ENCODE assay signal across 24 mouse cellular contexts in genomic region chr16:29802603-29803002, GRCm38 (mm10).
DNase-seq lines count a peak whose midpoint lies in the region; ATAC-seq and TF ChIP-seq lines count a peak whose summit lies in the region.
"Had no signal": no experiment of that assay in that cellular context is flagged by ENCODE, and none has a peak within 500 bp of the region (broad histone marks: within the 10 kb centered on the region; RNA-seq: fewer than 3 reads in every experiment).

No protein-coding gene starts in this region.

- TF ChIP-seq POLR2A in CH12.LX (IDR thresholded peaks at IDR 0.05; ENCODE audit: low read depth, low read length) = no peak

- no peak for ATAC-seq in heart, embryonic 14.5 days (ENCODE audit: insufficient number of reproducible peaks, insufficient read depth, low FRiP score, low read depth)
- ATAC-seq in kidney, postnatal 0 days (replicated peaks; ENCODE audit: low FRiP score, low read depth) = no peak
- no peak for ATAC-seq in embryonic facial prominence, embryonic 15.5 days (ENCODE audit: insufficient number of reproducible peaks, low FRiP score, low TSS enrichment, low read depth)
- ATAC-seq: activated CD4-positive, CD25-positive, alpha-beta regulatory T cell, adult 4 months; forebrain, embryonic 15.5 days; inflammation-experienced regulatory T-cells, adult 6 months had no signal

- no peaks in the 10 kb centered on the region for H3K36me3 ChIP-seq in heart, embryonic 14.5 days (ENCODE audit: control insufficient read depth, insufficient read depth, low read length)
- H3K36me3 ChIP-seq in heart, embryonic 10.5 days = no peaks in the 10 kb centered on the region
- H3K36me3 ChIP-seq in kidney, postnatal 0 days (ENCODE audit: insufficient read depth, low read length) = no peaks in the 10 kb centered on the region
- no peaks in the 10 kb centered on the region for H3K36me3 ChIP-seq in CH12.LX (replicated peaks in 1 of 2; ENCODE audit: control insufficient read depth in 1 of 2, insufficient read depth in 1 of 2, low read length in 1 of 2)
- no peaks in the 10 kb centered on the region for H3K36me3 ChIP-seq in embryonic facial prominence, embryonic 15.5 days
- H3K36me3 ChIP-seq: embryonic facial prominence, embryonic 12.5 days; forebrain, embryonic 15.5 days; limb, embryonic 13.5 days; liver, embryonic 13.5 days had no signal

- TF ChIP-seq RAD21 in CH12.LX (IDR thresholded peaks at IDR 0.05; ENCODE audit: low read depth, low read length) = no peak

- no peak for DNase-seq in heart, embryonic 10.5 days (ENCODE audit: low spot score)
- DNase-seq in kidney, postnatal 0 days (ENCODE audit: low spot score) = peak; percentile 46
- no peak for DNase-seq in kidney, adult 9 months
- DNase-seq in CH12.LX (ENCODE audit: extremely low read depth) = no peak
- DNase-seq in T-cell, adult 2 months (ENCODE audit: low spot score) = no peak
- DNase-seq: adrenal gland, adult 8-10 months; B cell, adult 2 months; cerebellum, adult 18-20 months; cerebellum, postnatal 14 days; heart, postnatal 36 days; liver, embryonic 13.5 days; lung, postnatal 14 days; right cerebral cortex, adult 18-20 months; right cerebral cortex, postnatal 4 days; thymus, postnatal 14 days had no signal

- 54% methylated on average over 6 of the region's 6 CpGs for WGBS in heart, embryonic 14.5 days
- WGBS in heart, embryonic 10.5 days = 63% methylated on average over 6 of the region's 6 CpGs
- 36% methylated on average over 6 of the region's 6 CpGs for WGBS in kidney, postnatal 0 days
- WGBS in embryonic facial prominence, embryonic 15.5 days = 29% methylated on average over 6 of the region's 6 CpGs

- no peaks in the 10 kb centered on the region for H3K9me3 ChIP-seq in heart, embryonic 14.5 days (ENCODE audit: control insufficient read depth, low read length)
- no peaks in the 10 kb centered on the region for H3K9me3 ChIP-seq in heart, embryonic 10.5 days
- no peaks in the 10 kb centered on the region for H3K9me3 ChIP-seq in kidney, postnatal 0 days (replicated peaks; ENCODE audit: low read length)
- no peaks in the 10 kb centered on the region for H3K9me3 ChIP-seq in CH12.LX (replicated peaks; ENCODE audit: low read length)
- H3K9me3 ChIP-seq in embryonic facial prominence, embryonic 15.5 days (replicated peaks) = no peaks in the 10 kb centered on the region
- H3K9me3 ChIP-seq: embryonic facial prominence, embryonic 12.5 days; forebrain, embryonic 15.5 days; limb, embryonic 13.5 days; liver, embryonic 13.5 days had no signal

- H3K4me3 ChIP-seq in heart, embryonic 14.5 days (ENCODE audit: control insufficient read depth in 1 of 2, insufficient read depth in 1 of 2, low read depth in 1 of 2, low read length in 2 of 2) = no peak overlapping the region
- H3K4me3 ChIP-seq in heart, embryonic 10.5 days = no peak overlapping the region
- no peak overlapping the region for H3K4me3 ChIP-seq in kidney, postnatal 0 days (replicated peaks; ENCODE audit: low read depth, low read length)
- H3K4me3 ChIP-seq in CH12.LX (replicated peaks in 1 of 3; ENCODE audit: low read depth in 2 of 3, low read length in 2 of 3, poor library complexity in 1 of 3) = no peak overlapping the region
- no peak overlapping the region for H3K4me3 ChIP-seq in embryonic facial prominence, embryonic 15.5 days (replicated peaks)
- H3K4me3 ChIP-seq: embryonic facial prominence, embryonic 12.5 days; forebrain, embryonic 15.5 days; limb, embryonic 13.5 days; liver, embryonic 13.5 days had no signal

- H3K79me2 ChIP-seq in CH12.LX (replicated peaks; ENCODE audit: control insufficient read depth, extremely low read depth, insufficient read depth, poor library complexity, severe bottlenecking) = no peaks in the 10 kb centered on the region

- H3K9ac ChIP-seq in heart, embryonic 14.5 days (ENCODE audit: low read length) = no peak overlapping the region
- no peak overlapping the region for H3K9ac ChIP-seq in kidney, postnatal 0 days (ENCODE audit: low read depth, low read length)
- no peak overlapping the region for H3K9ac ChIP-seq in CH12.LX (ENCODE audit: insufficient read depth, low read depth)
- no peak overlapping the region for H3K9ac ChIP-seq in embryonic facial prominence, embryonic 15.5 days
- H3K9ac ChIP-seq: embryonic facial prominence, embryonic 12.5 days; forebrain, embryonic 15.5 days; hindbrain, embryonic 14.5 days; limb, embryonic 13.5 days; liver, embryonic 13.5 days had no signal

- TF ChIP-seq EP300 in CH12.LX (IDR thresholded peaks at IDR 0.05; ENCODE audit: low read length) = no peak

- peaks cover 0 to 7% of the 10 kb centered on the region in 2 experiments; a peak in 1 of 4 replicates for H3K4me1 ChIP-seq in heart, embryonic 14.5 days (ENCODE audit: control insufficient read depth in 2 of 2, insufficient read depth in 2 of 2, low read length in 2 of 2)
- peaks cover 22% of the 10 kb centered on the region for H3K4me1 ChIP-seq in heart, embryonic 10.5 days
- H3K4me1 ChIP-seq in kidney, postnatal 0 days (replicated peaks; ENCODE audit: insufficient read depth, low read length) = peaks cover 3% of the 10 kb centered on the region; the same call in 1 of the 2 replicates
- H3K4me1 ChIP-seq in CH12.LX (ENCODE audit: control insufficient read depth in 1 of 2, insufficient read depth in 2 of 2) = peaks cover 9 to 18% of the 10 kb centered on the region in 2 experiments
- H3K4me1 ChIP-seq in embryonic facial prominence, embryonic 15.5 days = peaks cover 24% of the 10 kb centered on the region

- TF ChIP-seq CTCF in kidney, postnatal 0 days (IDR thresholded peaks at IDR 0.05; ENCODE audit: low read depth) = no peak
- no peak for TF ChIP-seq CTCF in CH12.LX (conservative IDR thresholded peaks at IDR 0.05 in 1 of 2, IDR thresholded peaks at IDR 0.05 in 1 of 2; ENCODE audit: low read depth in 2 of 2, low read length in 2 of 2)

- no peak overlapping the region for H3K4me2 ChIP-seq in heart, embryonic 14.5 days (ENCODE audit: low read length)
- no peak overlapping the region for H3K4me2 ChIP-seq in kidney, postnatal 0 days (ENCODE audit: low read length)
- H3K4me2 ChIP-seq in CH12.LX (ENCODE audit: insufficient read depth, low read depth, poor library complexity, severe bottlenecking) = no peak overlapping the region
- H3K4me2 ChIP-seq in embryonic facial prominence, embryonic 15.5 days (replicated peaks) = no peak overlapping the region
- H3K4me2 ChIP-seq: embryonic facial prominence, embryonic 12.5 days; forebrain, embryonic 15.5 days; hindbrain, embryonic 14.5 days; limb, embryonic 13.5 days; liver, embryonic 13.5 days; midbrain, embryonic 11.5 days had no signal

- peaks cover 11% of the 10 kb centered on the region; the same call in 1 of the 2 replicates for H3K27me3 ChIP-seq in heart, embryonic 14.5 days (ENCODE audit: control insufficient read depth, insufficient read depth, low read length)
- H3K27me3 ChIP-seq in heart, embryonic 10.5 days (ENCODE audit: insufficient read depth, poor library complexity, severe bottlenecking) = peaks cover 59% of the 10 kb centered on the region; the same call in 1 of the 2 replicates
- no peaks in the 10 kb centered on the region for H3K27me3 ChIP-seq in kidney, postnatal 0 days (ENCODE audit: insufficient read depth, low read length)
- H3K27me3 ChIP-seq in CH12.LX (replicated peaks) = peaks cover 12% of the 10 kb centered on the region
- H3K27me3 ChIP-seq in embryonic facial prominence, embryonic 15.5 days = 0 out of 2 replicates have a peak, but pooled peaks cover 6% of the 10 kb centered on the region
- H3K27me3 ChIP-seq: embryonic facial prominence, embryonic 12.5 days; forebrain, embryonic 15.5 days had no signal

- in situ Hi-C loops in CH12.LX (cut with MboI; ENCODE audit: low pct_ligation_motif_present, low pct_unique_long_range_greater_than_20kb, low sequenced_read_pairs) = no loop called here

- peak overlapping the region; percentile 12; a peak in 2 of 4 replicates for H3K27ac ChIP-seq in heart, embryonic 14.5 days (replicated peaks in 1 of 2; ENCODE audit: control insufficient read depth in 1 of 2, insufficient read depth in 1 of 2, low read depth in 2 of 2, low read length in 2 of 2)
- no peak overlapping the region for H3K27ac ChIP-seq in heart, embryonic 10.5 days
- no peak overlapping the region for H3K27ac ChIP-seq in kidney, postnatal 0 days
- H3K27ac ChIP-seq in CH12.LX (ENCODE audit: insufficient read depth, low read depth) = no peak overlapping the region
- peak overlapping the region; percentile 63 for H3K27ac ChIP-seq in embryonic facial prominence, embryonic 15.5 days (replicated peaks)
- H3K27ac ChIP-seq: embryonic facial prominence, embryonic 12.5 days; forebrain, embryonic 15.5 days; hindbrain, embryonic 14.5 days; limb, embryonic 13.5 days; liver, embryonic 13.5 days had no signal

- dilution Hi-C loops in CH12.LX (cut with MboI; ENCODE audit: extremely low pct_ligation_motif_present, extremely low pct_unique_long_range_greater_than_20kb, low sequenced_read_pairs) = no loop called here

TF ChIP-seq in CH12.LX, 34 proteins besides CTCF, POLR2A, EP300 and RAD21:
- TF ChIP-seq TCF12 (IDR thresholded peaks at IDR 0.05; ENCODE audit: low read depth, low read length) (no peak), BHLHE40 (IDR thresholded peaks at IDR 0.05; ENCODE audit: low read depth, low read length) (peak; percentile 22; the same call in 1 of the 2 replicates)

Comparison
In these comparisons a context has a peak if more than half of its experiments do, and no peak if none do; other contexts are left out.
1. H3K27ac ChIP-seq: peak in heart, embryonic 14.5 days (2 of 2) and embryonic facial prominence, embryonic 15.5 days (single experiment); none in heart, embryonic 10.5 days (single experiment), kidney, postnatal 0 days (single experiment) and CH12.LX (single experiment).